Mouse (Mus musculus) testis, adult 2 months (tissue): ENCODE measurements around the gene Grk1.

ENCODE experiments used
- CTCF ChIP-seq: fragments of 200-500 bp; IDR thresholded peaks from 2 replicates; pipeline ENCODE4 v1.5.1; 2012; ENCODE audit warnings: low read depth, mild to moderate bottlenecking, inconsistent platforms, low read length, moderate library complexity; ENCODE audit not compliant: control insufficient read depth, insufficient read depth, insufficient replicate concordance
- POLR2A ChIP-seq: fragments of 200-500 bp; IDR thresholded peaks from 2 replicates; pipeline ENCODE4 v1.6.1; 2012; ENCODE audit warnings: low read depth, mild to moderate bottlenecking, inconsistent platforms, low read length, moderate library complexity; ENCODE audit not compliant: control insufficient read depth

DNA sequence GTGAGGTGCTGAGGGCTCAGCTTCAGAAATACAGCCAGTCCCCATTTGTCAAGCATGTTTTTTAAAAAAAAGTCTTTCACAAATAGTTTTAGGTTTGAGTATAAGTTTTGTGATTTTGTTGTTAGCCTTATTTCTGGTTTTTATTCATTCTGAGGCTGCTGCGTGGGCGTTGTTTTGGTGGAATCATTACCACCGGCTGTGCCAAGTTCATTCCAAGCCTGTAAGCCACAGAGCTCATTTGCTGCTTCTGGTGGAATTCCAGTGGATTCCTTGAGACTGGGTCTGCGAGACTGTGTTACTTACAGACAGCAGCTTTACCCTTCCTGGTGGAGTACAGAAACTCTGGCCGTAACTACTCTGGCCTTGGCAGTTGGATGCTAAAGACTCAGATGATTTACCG is 41.6 kb downstream of the Grk1 start:
- TF ChIP-seq POLR2A, result no peak
- TF ChIP-seq CTCF, result no peak
